Mouse (Mus musculus): Measurements from ENCODE around the gene Gabra4.
"Not testable (repeated sequence)": the region's sequence is repeated elsewhere in the genome, so short reads cannot be mapped to it uniquely, and the experiment has no call there.

Gene Gabra4

DNA sequence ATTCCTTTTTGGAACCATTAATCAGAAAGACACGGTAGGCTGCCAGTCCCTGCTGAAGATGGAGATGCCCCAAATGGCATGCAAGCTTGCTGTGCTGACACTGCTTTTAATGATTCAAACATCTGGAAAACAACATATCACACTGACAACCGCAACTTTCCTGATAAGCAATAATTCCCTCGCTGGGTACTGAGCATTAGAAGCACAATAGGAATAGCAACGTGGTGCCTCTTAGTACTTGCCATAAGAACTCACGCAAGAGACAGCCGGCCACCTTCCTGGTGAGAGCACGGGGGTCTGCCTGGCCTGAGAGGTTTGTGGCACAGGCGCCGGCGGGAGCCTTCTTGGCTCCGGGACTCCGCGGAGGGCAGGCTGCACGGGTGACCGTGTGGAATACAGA, 132.6 kb downstream of the Gabra4 start:
- DNase-seq (ENCODE audit: low spot score in 2 of 2): not testable (repeated sequence)

Data from right cerebral cortex, adult 2 months (tissue).